Mouse (Mus musculus) heart, adult 2 months (tissue): ENCODE measurements around the gene Hexim1.

Source experiments
- CTCF ChIP-seq: fragments of 200-600 bp; IDR thresholded peaks from 2 replicates; pipeline ENCODE4 v1.8.1; 2022; ENCODE audit warnings: antibody characterized with exemption, mild to moderate bottlenecking, moderate library complexity
- EP300 ChIP-seq: fragments of 200-500 bp; IDR thresholded peaks from 2 replicates; pipeline ENCODE4 v1.6.1; 2011; ENCODE audit warnings: low read depth, low read length, control low read depth; ENCODE audit not compliant: insufficient read depth
- POLR2A ChIP-seq: fragments of 200-500 bp; IDR thresholded peaks from 2 replicates; pipeline ENCODE4 v1.6.1; 2011; ENCODE audit warnings: mild to moderate bottlenecking, low read depth, low read length, control low read depth; ENCODE audit not compliant: insufficient read depth

DNA sequence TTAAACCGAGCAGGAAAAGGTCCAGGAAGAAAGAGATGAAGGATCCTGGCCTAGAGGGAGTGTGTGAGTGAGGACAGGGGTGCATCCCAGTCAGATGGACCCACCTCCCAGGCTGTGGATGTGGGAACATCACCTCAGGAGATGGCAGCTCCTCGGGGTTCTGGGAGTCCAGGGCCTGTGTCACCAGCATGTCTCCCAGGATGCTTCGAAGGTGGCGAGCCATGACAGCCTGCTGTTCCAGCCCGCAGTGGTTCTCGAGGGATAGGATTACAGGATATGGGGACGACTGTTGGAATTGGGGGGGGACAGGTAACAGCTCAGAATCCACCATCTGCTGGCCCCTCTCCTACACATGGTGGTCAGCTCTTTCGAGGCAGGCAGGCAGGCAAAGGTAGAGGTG is 39.5 kb upstream of the Hexim1 start:
- TF ChIP-seq POLR2A (no peak), EP300 (no peak), CTCF (no peak)
